ENCODE assay signal across 11 mouse cellular contexts in the genomic region with DNA sequence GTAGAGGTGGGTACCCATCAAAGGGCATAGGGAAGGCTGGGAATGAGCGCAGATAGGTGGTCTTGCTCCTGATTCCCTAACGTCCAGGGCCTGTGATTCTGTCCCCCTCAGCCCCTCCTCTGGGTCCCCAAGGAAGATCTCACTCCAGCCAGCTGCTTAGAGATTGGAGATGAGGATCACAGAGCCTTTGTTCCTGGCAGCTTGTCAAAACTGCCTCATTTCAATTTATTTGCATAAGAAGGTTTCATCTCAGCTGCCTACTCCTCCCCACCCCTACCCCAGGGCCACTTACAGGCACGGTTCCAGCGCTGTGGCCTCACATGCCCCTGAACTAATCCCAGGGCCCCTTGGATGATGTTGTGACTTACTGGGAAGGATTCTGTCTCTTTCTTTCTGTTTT. TPM values are rescaled to one million over a fixed set of nuclear protein-coding genes. Genes with fewer than 3 reads are reported as not detected.
DNase-seq lines count a peak whose midpoint lies in the region; ATAC-seq and TF ChIP-seq lines count a peak whose summit lies in the region.
"Had no signal": no experiment of that assay in that cellular context is flagged by ENCODE, and none has a peak within 500 bp of the region (broad histone marks: within the 10 kb centered on the region; RNA-seq: fewer than 3 reads in every experiment).

No protein-coding gene starts in this region.

- no peak overlapping the region for H3K4me3 ChIP-seq in kidney, postnatal 0 days (replicated peaks; ENCODE audit: low read depth, low read length)
- no peak overlapping the region for H3K4me3 ChIP-seq in ES-E14 (ENCODE audit: insufficient read depth in 1 of 2, low read depth in 1 of 2, low read length in 2 of 2, poor library complexity in 1 of 2, severe bottlenecking in 1 of 2)
- no peak overlapping the region for H3K4me3 ChIP-seq in forebrain, embryonic 16.5 days (replicated peaks; ENCODE audit: low read length)
- H3K4me3 ChIP-seq in midbrain, embryonic 12.5 days = no peak overlapping the region
- H3K4me3 ChIP-seq: heart, embryonic 15.5 days; limb, embryonic 15.5 days had no signal

- no peak overlapping the region for H3K9ac ChIP-seq in kidney, postnatal 0 days (ENCODE audit: low read depth, low read length)
- no peak overlapping the region for H3K9ac ChIP-seq in ES-E14 (ENCODE audit: insufficient read depth, low read depth, low read length, poor library complexity, severe bottlenecking)
- no peak overlapping the region for H3K9ac ChIP-seq in forebrain, embryonic 16.5 days (replicated peaks; ENCODE audit: low read depth, low read length)
- H3K9ac ChIP-seq in midbrain, embryonic 12.5 days (replicated peaks) = no peak overlapping the region
- H3K9ac ChIP-seq: heart, embryonic 15.5 days; limb, embryonic 15.5 days had no signal

- H3K4me1 ChIP-seq in kidney, postnatal 0 days (replicated peaks; ENCODE audit: insufficient read depth, low read length) = peaks cover 6% of the 10 kb centered on the region; the same call in 1 of the 2 replicates
- H3K4me1 ChIP-seq in ES-E14 (ENCODE audit: control insufficient read depth in 2 of 2, insufficient read depth in 2 of 2, low read length in 2 of 2, poor library complexity in 1 of 2) = peaks cover 0 to 6% of the 10 kb centered on the region in 2 experiments; a peak in 2 of 4 replicates
- peaks cover 19% of the 10 kb centered on the region for H3K4me1 ChIP-seq in forebrain, embryonic 16.5 days (replicated peaks; ENCODE audit: control insufficient read depth, insufficient read depth, low read length)
- H3K4me1 ChIP-seq in midbrain, embryonic 12.5 days = peaks cover 34% of the 10 kb centered on the region

- H3K4me2 ChIP-seq in kidney, postnatal 0 days (ENCODE audit: low read length) = no peak overlapping the region
- H3K4me2 ChIP-seq in forebrain, embryonic 16.5 days (ENCODE audit: low read length) = no peak overlapping the region
- no peak overlapping the region; the same call in 1 of the 2 replicates for H3K4me2 ChIP-seq in midbrain, embryonic 12.5 days (replicated peaks)
- H3K4me2 ChIP-seq: heart, embryonic 15.5 days; limb, embryonic 15.5 days had no signal

- H3K27ac ChIP-seq in kidney, postnatal 0 days = no peak overlapping the region
- no peak overlapping the region for H3K27ac ChIP-seq in ES-E14 (ENCODE audit: insufficient read depth, low read depth, low read length, poor library complexity, severe bottlenecking)
- H3K27ac ChIP-seq in forebrain, embryonic 16.5 days (ENCODE audit: low read length) = no peak overlapping the region
- H3K27ac ChIP-seq in midbrain, embryonic 12.5 days (replicated peaks) = peak overlapping the region; percentile 71
- H3K27ac ChIP-seq: heart, embryonic 15.5 days; limb, embryonic 15.5 days had no signal

- in situ Hi-C loops in ES-E14 (cut with MboI; ENCODE audit: low sequenced_read_pairs in 2 of 2, unreplicated experiment in 2 of 2) = no loop called here

- no peaks in the 10 kb centered on the region for H3K36me3 ChIP-seq in kidney, postnatal 0 days (ENCODE audit: insufficient read depth, low read length)
- H3K36me3 ChIP-seq in ES-E14 (ENCODE audit: control insufficient read depth, insufficient read depth, low read length, poor library complexity, severe bottlenecking) = no peaks in the 10 kb centered on the region
- H3K36me3 ChIP-seq in forebrain, embryonic 16.5 days (ENCODE audit: control insufficient read depth, insufficient read depth) = no peaks in the 10 kb centered on the region
- H3K36me3 ChIP-seq in midbrain, embryonic 12.5 days = no peaks in the 10 kb centered on the region
- H3K36me3 ChIP-seq: heart, embryonic 15.5 days; limb, embryonic 15.5 days had no signal

- no peak for ATAC-seq in kidney, postnatal 0 days (replicated peaks; ENCODE audit: low FRiP score, low read depth)
- ATAC-seq in forebrain, embryonic 16.5 days = peak; percentile 77
- peak; percentile 78 for ATAC-seq in midbrain, embryonic 12.5 days (ENCODE audit: low FRiP score, low read depth)
- ATAC-seq in megakaryocyte progenitor cell, adult 5-6 weeks (replicated peaks; ENCODE audit: poor library complexity) = no peak

- 43% methylated on average over 4 of the region's 4 CpGs for WGBS in kidney, postnatal 0 days
- WGBS in forebrain, embryonic 16.5 days = 16% methylated on average over 4 of the region's 4 CpGs
- WGBS in midbrain, embryonic 12.5 days = 18% methylated on average over 4 of the region's 4 CpGs

- TF ChIP-seq CTCF in kidney, postnatal 0 days (IDR thresholded peaks at IDR 0.05; ENCODE audit: low read depth) = no peak

- no peaks in the 10 kb centered on the region for H3K27me3 ChIP-seq in kidney, postnatal 0 days (ENCODE audit: insufficient read depth, low read length)
- peaks cover 3% of the 10 kb centered on the region; the same call in 1 of the 2 replicates for H3K27me3 ChIP-seq in forebrain, embryonic 16.5 days (replicated peaks; ENCODE audit: control insufficient read depth, insufficient read depth, low read length)
- H3K27me3 ChIP-seq in midbrain, embryonic 12.5 days = peaks cover 26% of the 10 kb centered on the region

- no peaks in the 10 kb centered on the region for H3K9me3 ChIP-seq in kidney, postnatal 0 days (replicated peaks; ENCODE audit: low read length)
- H3K9me3 ChIP-seq in ES-E14 (ENCODE audit: control insufficient read depth, insufficient read depth, low read depth, low read length) = no peaks in the 10 kb centered on the region
- no peaks in the 10 kb centered on the region for H3K9me3 ChIP-seq in forebrain, embryonic 16.5 days (ENCODE audit: control insufficient read depth, low read length)
- no peaks in the 10 kb centered on the region for H3K9me3 ChIP-seq in midbrain, embryonic 12.5 days
- H3K9me3 ChIP-seq: heart, embryonic 15.5 days; limb, embryonic 15.5 days had no signal

- peak; percentile 21 for DNase-seq in kidney, postnatal 0 days (ENCODE audit: low spot score)
- DNase-seq in kidney, adult 11 months = no peak
- DNase-seq in ES-E14 (ENCODE audit: low read depth, low spot score) = peak; percentile 41
- no peak for DNase-seq in thymus, postnatal 4 days
- DNase-seq: thymus, postnatal 25 days had no signal

TF ChIP-seq in ES-E14, 5 proteins besides CTCF, POLR2A, EP300 and RAD21:
- TF ChIP-seq ZC3H11A (IDR thresholded peaks at IDR 0.05; ENCODE audit: borderline replicate concordance, low read depth, low read length) (no peak), CHD2 (IDR thresholded peaks at IDR 0.05; ENCODE audit: low read depth, low read length) (no peak), ZNF384 (IDR thresholded peaks at IDR 0.05; ENCODE audit: low read depth, low read length) (no peak), MAFK (IDR thresholded peaks at IDR 0.05; ENCODE audit: insufficient read depth, low read depth, low read length) (no peak), HCFC1 (IDR thresholded peaks at IDR 0.05; ENCODE audit: borderline replicate concordance, insufficient read depth, low read length) (no peak)
TF ChIP-seq in ES-E14: peak in this region for 0.

RNA-seq across cellular contexts. Expression of gene Lingo1, which starts 33.9 kb away (rescaled TPM):
- 2.6 and 3.2 TPM in 2 replicates for polyA plus RNA-seq in kidney, postnatal 0 days (2015; fragmentation: Nextera tagmentation; extraction: Ambion mirVana)
- 1.3 and 2.1 TPM in 2 replicates for total RNA-seq in ES-E14 (2012; rRNA removed)
- polyA plus RNA-seq in forebrain, embryonic 16.5 days (2015; fragmentation: Nextera tagmentation; extraction: Ambion mirVana) = 39.0 and 45.0 TPM in 2 replicates
- 19.6 and 21.0 TPM in 2 replicates for polyA plus RNA-seq in midbrain, embryonic 12.5 days (2016; fragmentation: Nextera tagmentation; extraction: Ambion mirVana)
- total RNA-seq in megakaryocyte progenitor cell, adult 5-6 weeks (2015) = not detected in 2 replicates
- total RNA-seq in megakaryocyte progenitor cell, adult 5-6 weeks (2017) = not detected in 2 replicates
- total RNA-seq: common myeloid progenitor, adult 5-6 weeks had no signal

RNA-seq across cellular contexts. Expression of gene Odf3l1, which starts 34.3 kb away (rescaled TPM):
- 0.11 TPM in 1 of 2 replicates, not detected in the other for polyA plus RNA-seq in kidney, postnatal 0 days (2015; fragmentation: Nextera tagmentation; extraction: Ambion mirVana)
- not detected in 2 replicates for total RNA-seq in ES-E14 (2012; rRNA removed)
- not detected in 2 replicates for polyA plus RNA-seq in forebrain, embryonic 16.5 days (2015; fragmentation: Nextera tagmentation; extraction: Ambion mirVana)
- not detected in 2 replicates for polyA plus RNA-seq in midbrain, embryonic 12.5 days (2016; fragmentation: Nextera tagmentation; extraction: Ambion mirVana)
- not detected in 2 replicates for total RNA-seq in megakaryocyte progenitor cell, adult 5-6 weeks (2015)
- total RNA-seq in megakaryocyte progenitor cell, adult 5-6 weeks (2017) = not detected in 2 replicates
- total RNA-seq: common myeloid progenitor, adult 5-6 weeks had no signal

RNA-seq across cellular contexts. Expression of gene Cspg4, which starts 34.7 kb away (rescaled TPM):
- polyA plus RNA-seq in kidney, postnatal 0 days (2015; fragmentation: Nextera tagmentation; extraction: Ambion mirVana) = 18.1 and 19.8 TPM in 2 replicates
- total RNA-seq in ES-E14 (2012; rRNA removed) = 1.3 and 2.1 TPM in 2 replicates
- 7.2 and 8.0 TPM in 2 replicates for polyA plus RNA-seq in forebrain, embryonic 16.5 days (2015; fragmentation: Nextera tagmentation; extraction: Ambion mirVana)
- polyA plus RNA-seq in midbrain, embryonic 12.5 days (2016; fragmentation: Nextera tagmentation; extraction: Ambion mirVana) = 3.5 and 4.0 TPM in 2 replicates
- not detected in 2 replicates for total RNA-seq in megakaryocyte progenitor cell, adult 5-6 weeks (2015)
- not detected in 2 replicates for total RNA-seq in megakaryocyte progenitor cell, adult 5-6 weeks (2017)
- total RNA-seq: common myeloid progenitor, adult 5-6 weeks had no signal

Comparison
In these comparisons a context has a peak if more than half of its experiments do, and no peak if none do; other contexts are left out.
1. DNase-seq: peak in kidney, postnatal 0 days (single experiment) and ES-E14 (single experiment); none in kidney, adult 11 months (single experiment) and thymus, postnatal 4 days (single experiment).
2. ATAC-seq: peak in forebrain, embryonic 16.5 days (single experiment) and midbrain, embryonic 12.5 days (single experiment); none in kidney, postnatal 0 days (single experiment) and megakaryocyte progenitor cell, adult 5-6 weeks (single experiment).